Mouse (Mus musculus) cerebellum, postnatal 4 days (tissue): ENCODE measurements around the gene Mrps6.

Experiments used
- DNase-seq, 2 experiments: peaks; one replicate each; pipeline ENCODE4 v3.0.0; 2022; ENCODE audit warnings: low spot score in 2 of 2, mixed read lengths in 1 of 2

Mrps6 gene

GRCm38 (mm10) chr16:92119013-92119515 is 61.0 kb downstream of the Mrps6 start:
- no peak for DNase-seq

- DNase-seq = no peak
These were observed 62.9 kb downstream of the Mrps6 start for GRCm38 (mm10) chr16:92120899-92121531.

GRCm38 (mm10) chr16:92127226-92127625 is 69.2 kb downstream of the Mrps6 start:
- DNase-seq = no peak

GRCm38 (mm10) chr16:92127666-92128065 is 69.6 kb downstream of the Mrps6 start:
- DNase-seq = no peak

GRCm38 (mm10) chr16:92129843-92130242 is 71.8 kb downstream of the Mrps6 start:
- DNase-seq = no peak

- DNase-seq = no peak
These were observed 74.4 kb downstream of the Mrps6 start for GRCm38 (mm10) chr16:92132511-92132910.

- DNase-seq = no peak
These were observed 76.2 kb downstream of the Mrps6 start for GRCm38 (mm10) chr16:92134148-92134764.

GRCm38 (mm10) chr16:92136275-92136674 is 78.2 kb downstream of the Mrps6 start:
- no peak for DNase-seq

- no peak for DNase-seq
These were observed 81.6 kb downstream of the Mrps6 start for GRCm38 (mm10) chr16:92139386-92140261.

- DNase-seq = no peak
These were observed 82.3 kb downstream of the Mrps6 start for GRCm38 (mm10) chr16:92140328-92140727.

GRCm38 (mm10) chr16:92141021-92141420 is 83.0 kb downstream of the Mrps6 start:
- DNase-seq = no peak

GRCm38 (mm10) chr16:92142426-92143012 is 84.4 kb downstream of the Mrps6 start:
- no peak for DNase-seq

GRCm38 (mm10) chr16:92147631-92148366 is 89.7 kb downstream of the Mrps6 start:
- DNase-seq = no peak

GRCm38 (mm10) chr16:92148367-92148728 is 90.3 kb downstream of the Mrps6 start:
- no peak for DNase-seq

- no peak for DNase-seq
These were observed 92.9 kb downstream of the Mrps6 start for GRCm38 (mm10) chr16:92150975-92151374.

- peak; percentile 31 to 34 for DNase-seq
These were observed 100.0 kb downstream of the Mrps6 start for GRCm38 (mm10) chr16:92158021-92158455.

GRCm38 (mm10) chr16:92158461-92159091 is 100.5 kb downstream of the Mrps6 start:
- peak; percentile 44 to 66 for DNase-seq

- DNase-seq = no peak
These were observed 101.0 kb downstream of the Mrps6 start for GRCm38 (mm10) chr16:92159114-92159513.
